Mouse (Mus musculus) layer of hippocampus, adult 18-20 months (tissue): ENCODE measurements at regions not wholly inside any gene's neighbourhood (a gene's known extent, or its start where the extent isn't known, plus 50 kb on each side); places are given as distances from the start of the nearest gene placed in this dataset.
"Not testable (repeated sequence)": the region's sequence is repeated elsewhere in the genome, so short reads cannot be mapped to it uniquely, and the experiment has no call there.

Experiments used
- DNase-seq, 2 experiments: peaks; one replicate each; pipeline ENCODE4 v3.0.0; 2022; ENCODE audit warnings: low spot score in 2 of 2

DNA sequence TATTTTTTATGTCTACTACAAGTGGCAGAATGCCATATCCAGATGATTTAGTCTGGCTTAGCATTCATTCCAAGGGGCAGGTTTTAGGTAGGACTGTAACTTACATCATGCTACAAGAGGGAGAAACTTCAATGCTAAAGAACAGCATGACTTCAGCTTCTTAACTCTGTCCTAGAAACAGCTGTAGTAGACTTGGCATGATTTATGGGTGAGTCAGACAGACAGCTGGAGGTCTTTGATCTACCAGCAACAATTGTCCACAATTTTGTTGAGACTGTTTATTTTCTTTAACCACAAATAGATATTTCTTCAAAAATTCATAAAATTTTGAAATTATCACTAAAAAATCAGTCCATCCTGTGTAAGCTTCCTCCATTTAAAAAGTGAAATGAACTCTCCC is 781.7 kb upstream of the Man1a start:
- no peak for DNase-seq

DNA sequence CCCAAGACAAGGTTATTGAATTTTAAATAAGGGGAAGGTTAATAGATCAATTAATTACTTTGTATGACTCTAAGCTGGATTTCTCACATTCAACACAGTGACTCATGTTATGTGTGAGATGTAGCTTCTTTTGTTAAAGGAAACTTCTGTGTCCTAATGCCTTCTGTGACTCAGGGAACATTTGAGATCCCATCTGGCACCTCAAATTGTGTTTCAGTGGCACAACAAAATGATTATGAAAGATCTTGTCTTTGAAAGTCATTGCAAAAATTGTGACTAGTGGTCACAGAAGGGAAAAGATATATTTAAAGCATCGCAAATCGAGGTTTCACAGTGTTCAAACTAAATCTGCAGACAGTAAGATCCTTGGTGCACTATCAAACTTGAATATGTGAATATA is 765.2 kb upstream of the Man1a start:
- peak; percentile 35 to 83 for DNase-seq

DNA sequence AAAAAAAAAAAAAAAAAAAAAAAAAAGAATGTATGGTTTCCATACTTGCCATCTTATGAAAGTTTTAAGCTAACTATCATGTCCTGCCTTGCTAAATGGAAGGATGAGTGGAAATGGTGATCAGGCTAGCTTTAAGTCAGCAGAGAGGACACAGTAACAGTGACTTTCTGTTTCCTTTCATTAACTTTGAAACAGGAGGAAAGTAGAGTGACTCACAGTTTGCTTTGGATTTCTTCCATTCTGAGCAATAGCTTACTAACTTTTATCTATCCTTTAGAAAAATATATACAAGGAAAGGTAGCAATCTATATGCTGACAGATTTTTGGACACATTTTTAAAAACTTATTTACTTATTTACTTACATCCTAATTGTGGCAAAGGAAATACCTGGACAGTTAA is 762.6 kb upstream of the Man1a start:
- DNase-seq = no peak

DNA sequence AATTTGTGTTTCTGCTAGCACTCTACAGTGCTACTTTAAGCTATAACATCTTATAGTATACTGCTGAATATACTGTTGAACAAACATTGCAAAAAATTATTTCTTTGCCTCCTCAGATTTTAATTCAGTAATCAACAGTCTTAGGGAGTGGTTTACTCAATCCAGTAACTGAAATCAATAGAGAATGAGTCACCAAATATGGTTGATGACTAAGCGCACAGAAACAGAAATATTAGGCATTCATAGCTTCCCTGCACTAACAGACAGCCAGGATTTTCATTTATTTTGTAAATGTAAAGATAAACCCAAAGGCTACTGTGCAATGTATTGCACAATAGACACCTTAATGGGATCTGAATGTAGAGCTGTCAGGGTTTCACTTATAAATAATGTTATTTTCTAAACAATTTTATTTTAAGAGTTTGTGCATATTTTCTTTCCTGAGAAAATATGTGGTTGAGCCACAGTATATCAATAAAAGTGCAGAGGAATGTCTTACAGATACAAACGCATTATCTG is 738.3 kb upstream of the Man1a start:
- no peak for DNase-seq

DNA sequence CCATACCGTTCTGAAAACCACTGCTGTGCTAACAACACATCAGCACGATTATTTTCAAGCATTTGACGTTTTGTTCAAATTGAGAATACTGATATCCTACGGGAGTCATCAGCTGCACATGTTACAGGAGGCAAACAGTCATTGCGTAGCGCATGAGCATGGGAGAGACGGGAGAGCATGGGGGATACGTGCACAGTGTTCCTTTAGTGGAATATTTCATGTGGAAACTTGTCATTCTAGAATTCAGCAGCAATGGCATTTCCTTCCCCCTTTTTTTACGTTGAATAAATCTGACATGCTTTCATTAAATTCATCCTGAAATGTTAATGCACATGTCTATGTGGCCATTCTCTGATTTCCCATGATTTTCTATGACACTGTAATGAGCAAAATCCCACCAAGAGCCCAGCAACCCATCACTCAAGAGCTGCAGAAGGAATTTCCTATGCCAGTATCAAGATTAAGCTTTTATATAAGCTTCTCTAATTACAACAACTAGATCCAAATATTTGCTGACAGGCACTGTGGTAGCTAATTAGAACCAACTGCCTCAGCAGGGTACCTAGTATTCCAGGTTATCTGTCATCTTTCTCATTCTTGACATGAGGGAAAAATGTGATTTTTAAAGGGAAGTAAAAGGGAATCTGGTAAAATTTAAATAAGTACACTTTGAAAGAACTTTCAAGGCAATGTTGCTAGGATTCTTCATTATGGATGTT is 723.2 kb upstream of the Man1a start:
- DNase-seq = no peak

DNA sequence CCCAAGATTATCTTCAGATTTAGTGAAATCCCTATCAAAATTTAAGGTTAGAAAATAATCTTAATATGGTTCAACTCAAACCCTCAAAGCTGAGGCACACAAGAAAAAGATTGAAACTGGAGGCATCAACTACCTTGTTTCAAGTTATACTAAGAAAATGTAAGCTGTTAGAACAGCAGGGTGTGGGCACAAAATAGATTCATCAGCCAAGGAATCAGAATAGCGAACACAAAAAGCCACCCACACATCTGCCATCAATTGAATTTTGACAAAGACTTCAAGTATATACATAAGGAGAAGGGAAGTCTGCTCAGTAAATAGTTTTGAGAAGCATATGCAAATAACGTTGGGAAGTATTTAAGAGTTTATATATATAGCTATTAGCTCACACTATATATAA is 720.9 kb upstream of the Man1a start:
- DNase-seq = peak; percentile 17 to 56

DNA sequence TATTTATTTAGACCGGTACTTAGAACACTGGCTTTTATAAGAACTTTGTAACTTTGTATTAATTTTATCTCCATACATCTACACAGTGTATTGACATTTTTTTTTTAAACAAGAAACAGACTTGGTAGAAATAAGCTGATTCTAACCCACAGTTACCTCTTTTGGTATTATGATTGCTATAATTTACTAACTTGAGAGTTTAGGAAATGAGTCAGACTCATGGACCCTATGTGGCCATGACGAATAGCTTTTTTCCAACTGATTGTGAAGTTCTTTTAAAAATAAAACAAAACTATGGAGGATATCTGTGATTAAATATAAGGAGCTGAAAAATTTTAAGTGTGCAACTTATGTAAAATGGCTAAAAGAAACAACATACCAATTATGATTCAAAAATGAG is 684.7 kb upstream of the Man1a start:
- DNase-seq = no peak

DNA sequence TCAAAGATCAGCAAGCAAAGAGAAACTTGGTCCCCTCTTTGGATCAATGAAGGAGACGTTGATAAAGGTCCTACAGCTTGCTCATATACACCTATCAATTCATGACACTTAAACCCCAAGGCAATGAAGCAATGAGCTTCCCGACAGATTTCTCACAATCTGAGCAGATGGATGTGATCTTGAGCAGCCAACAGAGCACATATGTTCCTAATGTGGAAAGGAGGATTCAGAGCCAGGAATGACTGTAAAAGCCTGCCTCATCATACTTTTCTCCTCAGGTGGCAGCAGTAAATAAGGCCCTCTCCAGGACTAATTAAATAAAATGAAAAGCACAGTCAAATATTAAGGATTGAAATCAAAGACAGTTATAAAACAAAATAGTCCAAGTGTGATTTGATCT is 672.8 kb upstream of the Man1a start:
- peak; percentile 43 to 66 for DNase-seq

DNA sequence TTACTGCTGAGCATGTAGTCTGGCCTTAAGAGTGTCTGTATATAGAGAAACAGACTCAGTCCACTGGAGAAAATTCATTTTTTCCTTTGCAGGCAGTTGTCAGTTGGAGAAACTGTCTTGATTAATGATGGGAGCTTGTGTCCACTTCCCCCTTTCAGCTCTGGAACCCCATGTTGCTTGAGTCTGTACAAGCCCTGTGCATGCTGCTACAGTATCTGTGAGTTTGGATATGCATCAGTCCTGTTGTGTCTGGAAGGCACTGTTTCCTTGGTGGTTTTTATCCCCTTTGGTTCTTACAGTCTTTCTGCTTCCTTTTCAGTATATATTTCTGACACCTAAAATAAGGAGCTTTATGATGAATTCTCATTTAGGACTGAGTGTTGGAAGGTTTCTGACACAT is 660.7 kb upstream of the Man1a start:
- no peak for DNase-seq

DNA sequence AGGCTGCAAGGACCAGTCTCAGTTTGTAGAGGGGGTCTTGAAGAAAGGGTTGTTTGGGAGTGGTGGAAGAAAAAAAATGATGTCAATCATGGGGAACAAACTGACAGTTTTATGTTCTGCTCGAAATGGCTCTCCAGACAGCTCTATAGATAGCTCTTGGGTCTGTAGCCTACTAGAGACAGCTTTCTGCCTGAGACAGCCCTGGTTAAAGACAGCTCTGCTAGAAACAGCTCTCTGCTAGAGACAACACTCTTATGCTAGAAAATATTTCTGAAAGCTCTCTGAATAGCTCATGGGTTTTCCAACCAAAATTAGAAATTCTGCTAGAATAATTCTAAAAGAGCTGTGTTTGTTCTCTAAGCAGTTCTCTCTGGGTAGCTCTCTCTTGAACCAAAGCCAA is 636.3 kb upstream of the Man1a start:
- DNase-seq = no peak

DNA sequence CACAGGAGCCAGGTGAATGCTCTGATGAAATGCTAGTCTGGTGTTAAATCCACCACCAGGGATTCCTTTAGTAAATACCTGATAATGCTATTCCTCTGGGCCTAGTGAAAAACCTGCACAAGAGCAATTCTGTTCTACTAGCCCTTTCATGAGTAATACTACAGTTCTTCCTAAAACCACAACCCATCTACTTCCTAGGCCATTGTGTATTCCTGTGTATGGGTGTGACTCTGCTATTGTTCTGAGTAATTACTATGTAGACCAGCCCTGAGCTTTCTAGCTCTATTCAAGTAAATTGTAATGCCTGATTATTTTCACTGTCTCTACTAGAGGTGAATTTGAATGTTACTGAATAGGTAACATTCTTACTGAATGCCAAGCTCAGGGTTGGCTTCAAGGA is 591.4 kb upstream of the Man1a start:
- not testable (repeated sequence) for DNase-seq
